Mouse (Mus musculus) adrenal gland, postnatal 4 days (tissue): ENCODE results near the gene Ung. TPM values are rescaled to one million over a fixed set of nuclear protein-coding genes. Genes with fewer than 3 reads are reported as not detected.
A peak's percentile ranks its signal among the peaks of the same experiment; 100 is the strongest.

Experiments used
- DNase-seq, 2 experiments: peaks; one replicate each; pipeline ENCODE4 v3.0.0; 2021 to 2022; ENCODE audit warnings: low spot score in 2 of 2, mixed read lengths in 2 of 2
- total RNA-seq, 2 experiments: library from RNA; stranded (reverse); gene quantifications; 2 replicates each; pipeline ENCODE4 v1.2.3; 2021

Ung gene
- total RNA-seq, 2 experiments from 2014 or later = 15.3 to 17.0 TPM

DNA sequence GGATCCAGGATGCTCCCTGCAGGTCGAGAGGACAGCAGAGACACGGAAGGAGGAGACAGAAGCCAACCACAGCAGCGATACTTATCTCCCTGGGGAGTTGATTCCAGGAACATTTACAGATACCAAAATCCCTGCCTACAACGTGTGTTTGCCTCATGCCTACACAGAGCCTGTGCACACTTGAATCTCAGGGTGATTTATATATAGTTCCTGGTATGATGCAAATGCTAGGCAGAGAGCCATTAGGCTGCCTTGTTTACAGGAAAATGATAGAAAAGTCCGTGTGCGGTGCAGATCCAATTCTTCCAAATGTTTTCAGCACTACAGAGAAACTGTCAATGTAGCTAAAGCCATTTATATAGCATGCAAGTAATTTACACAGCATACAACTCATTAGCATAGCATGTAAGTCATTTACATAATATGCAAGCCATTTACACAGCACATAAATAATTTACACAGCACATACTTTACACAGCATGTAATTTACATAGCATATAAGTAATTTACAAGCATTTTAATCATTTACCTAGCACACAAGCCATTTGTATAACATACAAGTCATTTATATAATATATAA, 33.0 kb downstream of the Ung start:
- DNase-seq = no peak

DNA sequence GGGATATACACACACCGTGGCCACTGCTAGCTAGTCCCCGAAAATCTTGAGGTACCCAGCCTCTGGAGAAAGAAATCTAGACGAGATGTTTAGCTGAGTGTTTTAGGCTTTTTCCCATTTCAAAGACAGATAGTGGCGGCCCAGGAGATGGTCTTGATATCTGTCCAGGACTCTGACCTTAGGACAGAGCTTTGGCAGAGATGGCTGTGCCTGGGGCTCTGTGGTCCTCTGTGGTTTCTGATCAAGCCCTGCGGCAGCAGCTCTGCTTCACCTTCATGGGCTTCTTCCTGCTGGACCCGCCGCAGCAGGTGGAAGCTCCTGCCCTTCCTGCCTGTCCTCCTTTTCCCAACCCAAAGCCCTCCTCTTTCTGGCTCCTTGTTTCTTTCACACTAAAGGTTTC, 40.2 kb downstream of the Ung start:
- DNase-seq = no peak

DNA sequence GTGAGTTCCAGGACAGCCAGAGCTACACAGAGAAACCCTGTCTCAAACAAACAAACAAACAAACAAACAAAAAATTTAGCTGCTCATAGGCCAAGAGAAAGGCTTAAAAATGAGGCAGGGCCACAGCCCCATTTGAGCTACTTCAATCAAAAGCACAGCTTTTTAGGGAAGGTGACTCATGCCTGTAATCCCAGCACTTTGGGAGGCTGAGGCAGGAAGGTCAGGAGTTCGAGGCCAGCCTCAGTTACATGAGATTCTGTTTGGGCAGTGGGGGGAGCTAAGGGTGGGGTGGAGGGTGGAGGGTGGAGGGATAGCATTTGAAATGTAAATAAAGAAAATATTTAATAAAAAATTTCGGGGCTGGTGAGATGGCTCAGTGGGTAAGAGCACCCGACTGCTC, 42.8 kb downstream of the Ung start:
- no peak for DNase-seq

DNA sequence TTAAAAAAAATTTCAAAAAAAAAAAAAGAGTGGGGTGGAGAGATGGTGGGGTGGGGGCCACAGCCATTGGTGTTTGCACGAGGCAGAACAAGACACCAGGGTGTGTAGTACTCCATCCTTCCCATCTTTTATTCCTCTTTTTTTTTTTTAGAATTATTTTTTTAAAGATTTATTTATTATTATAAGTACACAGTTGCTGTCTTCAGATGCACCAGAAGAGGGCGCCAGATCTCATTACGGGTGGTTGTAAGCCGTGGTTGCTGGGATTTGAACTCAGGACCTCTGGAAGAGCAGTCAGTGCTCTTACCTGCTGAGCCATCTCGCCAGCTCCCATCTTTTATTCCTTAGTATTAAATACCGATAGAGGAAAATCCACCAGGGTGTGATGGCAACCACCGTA, 43.3 kb downstream of the Ung start:
- DNase-seq = no peak

DNA sequence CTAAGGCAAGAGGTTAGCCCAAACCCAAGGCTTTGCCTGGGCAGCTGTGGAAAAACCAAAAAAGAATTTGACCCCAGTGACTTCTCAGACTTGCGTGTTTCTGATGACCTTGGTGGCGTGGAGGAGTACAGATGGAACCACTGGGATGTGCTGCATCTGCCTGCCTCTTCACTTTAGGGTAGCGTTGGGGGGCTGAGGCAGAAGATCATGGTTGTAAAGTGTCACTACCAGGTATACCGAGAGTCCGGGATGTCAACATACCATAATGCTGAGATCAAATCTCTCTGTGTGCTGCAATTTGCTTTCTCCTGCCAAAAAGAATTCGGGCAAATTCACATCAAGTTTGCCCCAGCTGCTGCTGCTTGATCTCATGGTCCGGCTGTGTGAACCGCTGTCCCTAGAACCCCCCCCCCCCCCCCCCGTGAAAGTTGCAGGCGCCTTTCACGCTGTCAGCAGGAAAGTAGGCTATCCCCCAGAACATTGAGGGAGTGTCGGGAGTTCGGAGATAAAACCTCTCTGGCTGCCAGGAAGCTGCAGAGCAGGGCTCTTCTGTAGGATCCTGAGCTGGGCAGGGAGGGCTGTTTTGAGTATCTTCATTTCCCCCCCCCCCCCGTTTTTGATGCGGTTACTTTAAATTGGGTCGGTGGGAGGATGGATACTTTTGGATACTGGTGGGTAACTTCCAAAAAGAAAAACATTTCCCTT, 43.8 kb downstream of the Ung start:
- DNase-seq = no peak

DNA sequence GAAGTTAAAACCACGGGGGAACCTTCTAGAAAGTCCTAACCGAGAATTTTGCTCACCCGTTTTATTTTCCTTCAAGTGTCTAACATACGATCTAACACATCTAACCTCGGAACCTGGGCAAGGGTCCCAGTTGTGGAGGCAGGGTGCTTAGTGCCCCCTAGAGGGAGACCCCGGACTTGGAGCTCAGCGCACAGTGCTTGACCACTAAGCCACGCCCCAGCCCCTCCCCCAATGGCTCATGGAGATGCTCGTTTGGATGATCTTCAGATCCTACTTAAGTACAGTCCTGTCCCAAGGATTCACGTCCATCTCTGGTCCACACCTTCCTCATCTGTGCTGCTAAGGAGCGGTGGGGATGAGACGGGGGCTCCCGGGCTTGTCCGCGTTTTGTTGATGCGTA, 44.5 kb downstream of the Ung start:
- DNase-seq = no peak

DNA sequence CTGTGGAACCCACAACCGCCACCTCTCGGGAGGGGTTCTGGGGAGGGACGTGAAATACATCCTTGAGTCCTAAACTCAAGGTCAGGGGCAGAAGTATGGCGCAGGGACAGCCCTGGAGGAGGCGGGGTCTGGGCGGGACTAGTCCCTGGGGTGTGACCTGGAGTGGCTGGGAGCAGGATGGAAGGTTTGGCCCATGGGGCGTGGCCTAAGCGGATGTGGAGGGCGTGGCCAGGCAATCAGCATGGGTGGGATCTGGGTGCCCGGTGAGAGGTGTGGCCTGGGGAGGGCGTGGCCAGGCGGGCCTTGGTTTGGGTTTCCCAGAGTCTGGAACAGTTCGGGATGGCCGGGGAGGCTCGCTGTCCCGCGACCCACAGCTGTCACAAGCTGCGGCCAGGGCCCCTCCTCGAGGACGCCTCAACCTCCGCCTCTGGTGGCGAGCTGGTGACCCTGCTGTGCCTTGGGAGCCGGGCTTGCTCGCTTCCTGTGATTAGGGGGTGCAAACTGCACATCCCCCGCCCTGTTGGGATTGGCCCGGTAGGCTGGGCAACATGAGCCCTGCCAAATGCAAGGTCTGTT, 45.5 kb downstream of the Ung start:
- peak; percentile 81 to 93 for DNase-seq

DNA sequence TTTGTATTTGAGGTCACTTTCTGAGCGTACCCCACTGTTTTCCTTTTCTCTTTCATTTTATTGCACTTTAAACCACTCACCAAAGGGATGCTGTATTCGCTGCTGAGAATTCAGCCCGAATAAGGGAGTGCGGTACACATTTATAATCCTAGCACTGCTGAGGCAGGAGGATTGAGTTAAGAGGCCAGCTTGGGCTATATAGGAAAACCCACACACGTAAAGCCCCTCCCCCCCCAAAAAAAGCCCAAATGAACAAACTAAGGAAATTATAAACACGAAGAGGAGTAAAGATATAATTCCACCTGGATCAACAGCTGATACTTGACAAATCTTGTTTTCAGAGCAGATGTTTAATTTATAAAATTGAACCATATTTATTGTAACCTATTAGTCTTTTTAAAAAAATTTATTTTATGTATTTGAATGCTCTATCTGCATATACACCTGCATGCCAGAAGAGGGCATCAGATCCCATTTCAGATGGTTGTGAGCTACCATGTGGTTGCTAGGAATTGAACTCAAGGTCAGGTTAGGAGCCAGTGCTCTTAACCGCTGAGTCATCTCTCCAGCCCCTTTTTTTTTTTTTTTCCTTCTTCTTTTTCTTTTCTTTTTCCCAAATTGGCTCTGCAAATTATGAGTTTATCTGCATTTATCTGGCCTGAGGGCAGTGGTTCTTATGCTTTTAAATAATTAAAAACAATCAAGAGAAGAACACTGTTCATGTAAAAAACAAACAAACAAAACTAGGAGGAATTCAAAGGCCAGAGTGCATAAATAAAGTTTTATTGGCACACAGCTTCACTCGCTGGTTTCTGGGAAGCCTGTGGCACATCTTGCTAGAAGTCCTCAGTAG, 46.6 kb downstream of the Ung start:
- DNase-seq = no peak

DNA sequence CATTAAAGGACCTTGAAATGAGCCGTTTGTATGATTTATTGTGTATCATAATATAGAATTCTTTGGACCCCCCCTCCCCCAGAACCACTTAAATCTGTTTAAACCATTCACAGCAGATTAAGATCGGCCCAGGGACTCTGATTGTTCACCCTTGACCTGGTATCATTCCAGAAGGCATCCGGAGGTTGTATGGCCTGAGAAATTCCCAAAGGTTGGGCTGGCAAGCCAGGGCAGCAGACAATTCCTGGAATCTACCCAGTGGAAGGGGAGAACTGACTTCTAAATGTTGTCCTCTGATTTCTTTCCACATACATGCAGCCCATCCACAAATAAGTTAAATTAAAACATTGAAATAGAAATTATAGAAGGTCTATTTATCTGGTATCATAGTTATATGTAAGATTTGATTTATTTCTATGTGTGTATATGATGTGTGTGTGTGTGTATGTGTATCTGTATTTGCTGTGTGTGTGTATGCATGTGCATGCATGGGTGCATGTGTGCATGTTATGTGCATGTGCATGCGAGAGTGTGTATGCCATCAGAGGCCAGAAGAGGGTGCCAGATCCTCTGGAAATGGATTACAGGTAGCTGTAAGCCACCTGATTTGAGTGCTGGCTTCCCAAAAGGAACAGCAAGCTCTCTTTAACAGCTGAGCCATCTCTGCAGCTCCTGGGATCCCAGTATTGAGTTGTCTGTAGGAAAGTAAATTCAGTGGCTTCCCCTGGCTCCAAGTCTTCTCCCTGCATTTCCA, 48.0 kb downstream of the Ung start:
- no peak for DNase-seq

DNA sequence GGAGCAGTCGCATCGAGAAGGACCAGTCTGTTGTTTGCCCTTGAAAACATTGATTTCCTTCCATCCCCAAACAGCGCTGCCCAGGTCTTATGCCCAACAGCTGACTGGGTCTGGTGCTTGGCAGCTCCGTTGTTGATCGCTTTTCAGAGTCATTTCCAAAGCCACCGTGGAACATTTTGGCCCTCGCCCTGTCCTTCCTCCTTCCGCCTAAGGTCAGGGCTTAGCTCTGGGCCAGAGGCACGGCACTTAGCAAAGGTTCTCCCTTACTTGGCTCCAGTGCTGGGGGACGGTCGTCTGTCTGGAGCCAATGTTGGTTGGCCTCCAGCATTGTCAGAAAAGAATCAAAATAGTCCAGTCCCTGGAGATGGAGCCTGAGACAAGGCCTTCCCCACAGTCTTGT, 49.4 kb downstream of the Ung start:
- DNase-seq = no peak

DNA sequence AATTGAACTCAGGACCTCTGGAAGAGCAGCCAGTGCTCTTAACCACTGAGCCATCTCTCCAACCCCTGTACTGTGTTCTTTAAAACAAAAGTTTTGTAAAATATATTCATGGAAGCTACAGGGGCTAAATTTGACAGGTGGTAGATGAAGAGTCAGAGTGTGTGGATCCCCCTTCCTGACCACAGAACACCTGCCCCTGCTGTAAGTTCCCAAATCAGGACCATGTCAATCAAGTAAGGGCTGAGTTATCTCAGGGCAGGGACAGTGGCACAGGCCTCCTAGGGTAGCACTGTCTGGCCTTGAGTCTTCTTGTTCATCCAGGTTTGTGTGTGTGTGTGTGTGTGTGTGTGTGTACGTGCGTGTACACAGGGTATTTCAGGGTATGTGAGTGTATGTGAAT, 53.3 kb downstream of the Ung start:
- DNase-seq = no peak

DNA sequence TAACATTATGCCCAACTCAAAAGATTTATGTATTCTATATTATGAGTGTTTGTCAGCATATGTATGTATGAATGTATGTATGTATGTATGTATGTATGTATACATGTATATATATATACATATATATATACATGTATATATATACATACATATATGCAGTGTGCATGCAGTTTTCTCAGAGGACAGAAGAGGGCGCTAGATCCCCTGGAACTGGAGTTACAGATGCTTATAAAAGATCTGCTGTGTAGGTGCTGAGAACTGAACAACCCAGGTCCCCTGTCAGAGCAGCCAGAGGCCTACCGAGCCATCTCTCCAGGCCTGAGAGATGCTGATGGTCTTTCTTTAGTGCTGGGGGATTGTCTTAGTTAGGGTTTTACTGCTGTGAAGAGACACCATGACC, 56.9 kb downstream of the Ung start:
- DNase-seq = no peak

Other genes starting within 250 kb of the Ung start
- gene Coro1c, start 221.6 kb upstream of the Ung start, total RNA-seq = 100 to 1,000 TPM in 1 of 2 experiments, 10 to 100 TPM in 1; 99.1 to 105 TPM
- gene Ssh1, start 136.5 kb upstream of the Ung start, total RNA-seq = 10 to 100 TPM; 25.0 to 27.4 TPM
- gene Dao, start 126.7 kb upstream of the Ung start, total RNA-seq = 10 to 100 TPM in 1 of 2 experiments, under 1 TPM in 1; 0.51 to 16.1 TPM
- gene Usp30, start 64.9 kb upstream of the Ung start, total RNA-seq = 10 to 100 TPM; 40.3 to 41.2 TPM
- gene Svop, start 38.8 kb upstream of the Ung start, total RNA-seq = 1 to 10 TPM; 6.2 to 7.5 TPM
- gene Alkbh2, start 2.2 kb upstream of the Ung start, total RNA-seq = 10 to 100 TPM in 1 of 2 experiments, 1 to 10 TPM in 1; 7.9 to 12.9 TPM
- 10 to 100 TPM; 25.6 to 31.5 TPM for gene Acacb, start 16.1 kb downstream of the Ung start, total RNA-seq
- not detected for gene Foxn4, start 143.4 kb downstream of the Ung start, total RNA-seq
- gene Myo1h, start 158.8 kb downstream of the Ung start, total RNA-seq = 1 to 10 TPM; 1.2 to 1.5 TPM